Mouse (Mus musculus) hindbrain, embryonic 15.5 days (tissue): ENCODE measurements around the gene Col15a1. TPM values are rescaled to one million over a fixed set of nuclear protein-coding genes. Genes with fewer than 3 reads are reported as not detected.

Experiments used
- polyA plus RNA-seq: library from polyadenylated mRNA; unstranded; fragments of >200 nt; fragmentation: Nextera tagmentation; extraction: Ambion mirVana; gene quantifications from 2 replicates; pipeline ENCODE4 v1.2.1, GENCODE M21; 2015

Col15a1 gene
- polyA plus RNA-seq, 1 experiment from 2014 or later: 4.4 TPM

Other genes with a start within 250 kb of the Col15a1 start
- 14.7 and 17.2 TPM in 2 replicates for gene Gabbr2, start 216.3 kb upstream of the Col15a1 start, polyA plus RNA-seq
- 3.7 and 5.1 TPM in 2 replicates for gene Anks6, start 150.7 kb upstream of the Col15a1 start, polyA plus RNA-seq
- gene Galnt12, start 116.3 kb upstream of the Col15a1 start, polyA plus RNA-seq: 1.0 and 1.5 TPM in 2 replicates
- gene Tgfbr1, start 145.1 kb downstream of the Col15a1 start, polyA plus RNA-seq: 27.6 and 29.3 TPM in 2 replicates